Mouse (Mus musculus) cerebellum, adult 8-10 months (tissue): ENCODE measurements around the gene Zfr.
"Not testable (repeated sequence)": the region's sequence is repeated elsewhere in the genome, so short reads cannot be mapped to it uniquely, and the experiment has no call there.

ENCODE experiments used
- DNase-seq: peaks from one replicate; pipeline ENCODE4 v3.0.0; 2022

The Zfr gene

GRCm38 (mm10) chr15:12108200-12108599 is 9.4 kb upstream of the Zfr start:
- DNase-seq = no peak

GRCm38 (mm10) chr15:12108922-12109321 is 8.7 kb upstream of the Zfr start:
- not testable (repeated sequence) for DNase-seq

GRCm38 (mm10) chr15:12111232-12111631 is 6.4 kb upstream of the Zfr start:
- no peak for DNase-seq

- DNase-seq = no peak
Measured at GRCm38 (mm10) chr15:12113411-12113810, 4.2 kb upstream of the Zfr start.

- no peak for DNase-seq
Measured at GRCm38 (mm10) chr15:12114546-12114945, 3.1 kb upstream of the Zfr start.

GRCm38 (mm10) chr15:12115722-12116230 is 1.9 kb upstream of the Zfr start:
- DNase-seq = no peak

- DNase-seq = no peak
Measured at GRCm38 (mm10) chr15:12118093-12118431, 431 bp downstream of the Zfr start.

GRCm38 (mm10) chr15:12118432-12119128 is 949 bp downstream of the Zfr start:
- DNase-seq = peak; percentile 47

- no peak for DNase-seq
Measured at GRCm38 (mm10) chr15:12119129-12119466, 1.5 kb downstream of the Zfr start.

GRCm38 (mm10) chr15:12124913-12125312 is 7.3 kb downstream of the Zfr start:
- no peak for DNase-seq

- not testable (repeated sequence) for DNase-seq
Measured at GRCm38 (mm10) chr15:12130871-12131270, 13.2 kb downstream of the Zfr start.

GRCm38 (mm10) chr15:12134546-12134945 is 16.9 kb downstream of the Zfr start:
- DNase-seq = no peak

GRCm38 (mm10) chr15:12135368-12135767 is 17.7 kb downstream of the Zfr start:
- no peak for DNase-seq

- DNase-seq = no peak
Measured at GRCm38 (mm10) chr15:12136371-12136770, 18.7 kb downstream of the Zfr start.

- DNase-seq = no peak
Measured at GRCm38 (mm10) chr15:12140985-12141729, 23.5 kb downstream of the Zfr start.

GRCm38 (mm10) chr15:12147423-12147822 is 29.8 kb downstream of the Zfr start:
- DNase-seq = no peak

- DNase-seq = no peak
Measured at GRCm38 (mm10) chr15:12149501-12149900, 31.9 kb downstream of the Zfr start.

GRCm38 (mm10) chr15:12153747-12154146 is 36.1 kb downstream of the Zfr start:
- no peak for DNase-seq

GRCm38 (mm10) chr15:12178126-12178525 is 60.5 kb downstream of the Zfr start:
- DNase-seq = no peak

- not testable (repeated sequence) for DNase-seq
Measured at GRCm38 (mm10) chr15:12181181-12181805, 63.7 kb downstream of the Zfr start.

GRCm38 (mm10) chr15:12193880-12194816 is 76.5 kb downstream of the Zfr start:
- DNase-seq = no peak

- DNase-seq = no peak
Measured at GRCm38 (mm10) chr15:12194817-12195735, 77.4 kb downstream of the Zfr start.
